Mouse (Mus musculus) kidney, adult 2 months (tissue): ENCODE results near the gene Rpl19. TPM values are rescaled to one million over a fixed set of nuclear protein-coding genes. Genes with fewer than 3 reads are reported as not detected.
A peak's percentile ranks its signal among the peaks of the same experiment; 100 is the strongest.

Experiments used
- DNase-seq: peaks from one replicate; pipeline ENCODE4 v3.0.0; 2021
- H3K27ac ChIP-seq: fragments of 200-500 bp; 2 replicates; pipeline ENCODE4 v1.5.1; 2012; ENCODE audit warnings: low read depth, low read length, control low read depth, inconsistent platforms; ENCODE audit not compliant: insufficient read depth
- H3K27me3 ChIP-seq: fragments of 200-500 bp; replicated peaks from 2 replicates; pipeline ENCODE4 v1.6.1; 2012; ENCODE audit warnings: mild to moderate bottlenecking, moderate library complexity, low read length, inconsistent platforms; ENCODE audit not compliant: control insufficient read depth, insufficient read depth
- H3K36me3 ChIP-seq: fragments of 200-500 bp; 2 replicates; pipeline ENCODE4 v1.6.1; 2012; ENCODE audit warnings: mild to moderate bottlenecking, moderate library complexity, low read length, inconsistent platforms; ENCODE audit not compliant: control insufficient read depth, insufficient read depth
- H3K4me1 ChIP-seq: fragments of 200-500 bp; 2 replicates; pipeline ENCODE4 v1.6.1; 2011; ENCODE audit warnings: low read length; ENCODE audit not compliant: control insufficient read depth, insufficient read depth
- H3K4me3 ChIP-seq: fragments of 200-500 bp; 2 replicates; pipeline ENCODE4 v1.5.1; 2011; ENCODE audit warnings: mild to moderate bottlenecking, low read depth, low read length, control low read depth; ENCODE audit not compliant: insufficient read depth
- CTCF ChIP-seq: fragments of 200-500 bp; conservative IDR thresholded peaks from 2 replicates; pipeline ENCODE4 v1.5.1; 2011; ENCODE audit warnings: low read depth, mild to moderate bottlenecking, control low read depth, low read length, moderate library complexity, mixed read lengths; ENCODE audit not compliant: insufficient read depth, insufficient read length
- POLR2A ChIP-seq: fragments of 200-500 bp; IDR thresholded peaks from one replicate; pipeline ENCODE4 v1.6.1; 2011; ENCODE audit warnings: low read depth, low read length, control low read depth
- WGBS: fragments of 180-500 bp; shearing (Covaris S2); methylation state at CpG from one replicate; pipeline ENCODE4 v1.1.7; 2018; 5-methylcytosine and 5-hydroxymethylcytosine counted together
- polyA plus RNA-seq: library from polyadenylated mRNA; depleted of rRNA; stranded (reverse); fragments of >200 nt; gene quantifications from 2 replicates; pipeline ENCODE4 v1.2.3, GENCODE M21; 2012

The Rpl19 gene
- polyA plus RNA-seq, 1 experiment = 653 TPM

DNA sequence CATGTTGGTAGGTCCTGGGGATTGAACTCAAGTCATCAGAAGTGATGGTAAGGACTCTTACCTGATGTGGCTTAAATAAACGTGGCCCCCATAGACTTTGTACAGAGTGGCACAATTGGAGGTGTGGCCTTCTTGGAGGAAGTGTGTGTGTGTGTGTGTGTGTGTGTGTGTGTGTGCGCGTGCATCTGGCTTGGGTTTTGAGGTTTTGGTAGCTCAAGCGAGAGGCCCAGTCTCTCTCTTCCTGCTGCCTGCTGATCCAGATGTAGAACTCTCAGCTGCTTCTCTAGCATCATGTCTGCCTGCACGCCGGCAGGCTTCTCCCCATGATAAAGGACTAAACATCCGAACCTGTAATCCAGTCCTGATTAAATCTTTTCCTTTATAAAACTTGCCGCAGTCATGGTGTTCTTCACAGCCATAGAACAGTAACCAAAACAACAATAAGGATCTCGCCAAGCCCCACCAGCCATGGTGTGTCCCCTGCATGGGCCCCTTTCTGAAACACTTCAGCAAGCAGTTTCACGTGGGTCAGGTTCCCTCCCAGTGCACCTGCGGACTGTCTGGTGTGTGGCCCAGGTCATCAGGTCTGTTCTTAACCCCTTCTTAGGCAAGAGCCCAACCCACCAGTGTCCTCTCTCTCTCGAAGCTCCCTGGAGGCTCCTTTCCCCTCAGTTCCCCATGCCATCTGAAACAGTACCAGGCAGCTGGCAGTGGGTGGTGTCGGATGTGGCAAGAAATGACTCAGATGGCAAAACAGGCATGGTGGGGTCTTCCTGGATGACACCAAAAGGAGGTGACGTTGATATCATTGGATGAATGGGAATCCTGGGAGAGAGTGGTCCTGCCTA is 23.4 kb downstream of the Rpl19 start:
- no peak for TF ChIP-seq POLR2A
- no peak for TF ChIP-seq CTCF
- WGBS = 67% methylated on average over 14 of the region's 14 CpGs
- no peak for DNase-seq

DNA sequence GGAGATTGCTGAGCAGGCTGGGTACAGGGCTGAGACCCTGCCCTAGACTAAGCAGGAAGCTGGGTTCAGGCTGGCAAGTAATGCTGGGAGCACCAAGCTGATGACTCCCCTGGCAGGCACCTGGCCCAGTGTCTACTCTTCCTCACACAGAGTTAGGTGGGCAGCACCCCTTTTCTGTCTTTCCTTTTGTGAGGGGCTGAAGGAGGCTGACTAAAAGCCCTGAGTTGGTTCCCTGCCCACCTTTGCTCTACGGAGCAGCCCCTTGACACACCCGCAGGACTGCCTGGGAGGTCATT is 24.0 kb downstream of the Rpl19 start:
- DNase-seq = no peak
- no peak overlapping the region for H3K4me3 ChIP-seq
- H3K27me3 ChIP-seq = peaks cover 1% of the 10 kb centered on the region; the same call in 1 of the 2 replicates
- no peaks in the 10 kb centered on the region for H3K36me3 ChIP-seq
- WGBS = 30% methylated on average over 2 of the region's 2 CpGs
- H3K27ac ChIP-seq = no peak overlapping the region
- no peaks in the 10 kb centered on the region for H3K4me1 ChIP-seq
- TF ChIP-seq POLR2A (no peak), CTCF (no peak)

More for the DNA sequence above, 23.4 kb downstream of the Rpl19 start:
- Histone ChIP-seq H3K27me3 (peaks cover 1% of the 10 kb centered on the region; the same call in 1 of the 2 replicates), H3K36me3 (no peaks in the 10 kb centered on the region), H3K27ac (no peak overlapping the region), H3K4me3 (no peak overlapping the region), H3K4me1 (no peaks in the 10 kb centered on the region)

DNA sequence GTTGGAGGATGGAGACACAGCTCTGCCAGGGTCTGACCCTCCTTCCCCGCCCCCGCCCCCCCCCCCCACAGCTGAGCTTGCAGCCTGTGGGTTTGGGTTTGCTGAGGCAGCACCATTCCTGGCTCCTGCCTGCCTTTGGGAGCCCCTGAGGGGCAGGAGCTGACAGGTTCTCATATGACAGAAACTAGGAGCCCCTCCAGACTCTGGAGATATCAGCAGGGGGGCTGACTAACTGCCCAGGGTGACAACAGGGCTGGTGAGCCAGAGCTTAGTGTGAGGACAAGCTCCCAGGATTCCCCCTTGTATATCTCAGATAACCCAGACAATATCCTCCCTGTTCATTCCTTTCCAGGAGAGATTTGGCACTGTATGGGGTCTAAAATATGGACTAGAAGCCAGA is 24.4 kb downstream of the Rpl19 start:
- no peak overlapping the region for H3K27ac ChIP-seq
- H3K36me3 ChIP-seq = no peaks in the 10 kb centered on the region
- H3K27me3 ChIP-seq = peaks cover 1% of the 10 kb centered on the region; the same call in 1 of the 2 replicates
- H3K4me1 ChIP-seq = no peaks in the 10 kb centered on the region
- 22% methylated on average over 2 of the region's 2 CpGs for WGBS
- TF ChIP-seq CTCF (no peak), POLR2A (no peak)
- no peak for DNase-seq
- no peak overlapping the region for H3K4me3 ChIP-seq

DNA sequence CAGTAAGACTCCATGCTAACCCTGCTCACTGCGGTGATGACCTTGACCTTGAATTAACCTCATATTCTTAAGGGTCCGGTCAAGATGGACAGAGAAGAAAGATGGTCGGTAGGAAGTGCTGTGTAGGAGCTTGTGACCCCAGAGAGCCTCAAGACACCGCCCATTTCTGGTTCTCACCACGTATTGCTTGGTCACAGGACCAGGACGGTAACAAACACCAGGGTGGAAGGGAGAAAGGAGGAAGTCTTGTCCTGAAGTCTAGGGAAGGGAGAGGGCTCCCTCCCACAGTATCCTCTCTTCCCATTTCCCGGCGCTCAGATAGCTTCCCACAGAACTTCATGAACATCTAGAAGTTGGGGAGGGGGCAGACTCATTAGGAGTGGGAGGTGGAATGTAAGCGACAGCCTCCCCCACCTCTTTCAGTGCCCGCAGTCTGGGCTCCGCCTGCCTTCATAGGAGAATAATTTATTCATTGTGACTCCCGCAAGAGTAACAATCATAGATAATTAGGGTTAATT is 25.2 kb downstream of the Rpl19 start:
- 12% methylated on average over 12 of the region's 12 CpGs for WGBS
- no peak overlapping the region for H3K4me3 ChIP-seq
- no peak for DNase-seq
- peaks cover 1% of the 10 kb centered on the region; the same call in 1 of the 2 replicates for H3K27me3 ChIP-seq
- no peak for TF ChIP-seq POLR2A
- no peaks in the 10 kb centered on the region for H3K4me1 ChIP-seq
- H3K36me3 ChIP-seq = no peaks in the 10 kb centered on the region
- H3K27ac ChIP-seq = no peak overlapping the region

DNA sequence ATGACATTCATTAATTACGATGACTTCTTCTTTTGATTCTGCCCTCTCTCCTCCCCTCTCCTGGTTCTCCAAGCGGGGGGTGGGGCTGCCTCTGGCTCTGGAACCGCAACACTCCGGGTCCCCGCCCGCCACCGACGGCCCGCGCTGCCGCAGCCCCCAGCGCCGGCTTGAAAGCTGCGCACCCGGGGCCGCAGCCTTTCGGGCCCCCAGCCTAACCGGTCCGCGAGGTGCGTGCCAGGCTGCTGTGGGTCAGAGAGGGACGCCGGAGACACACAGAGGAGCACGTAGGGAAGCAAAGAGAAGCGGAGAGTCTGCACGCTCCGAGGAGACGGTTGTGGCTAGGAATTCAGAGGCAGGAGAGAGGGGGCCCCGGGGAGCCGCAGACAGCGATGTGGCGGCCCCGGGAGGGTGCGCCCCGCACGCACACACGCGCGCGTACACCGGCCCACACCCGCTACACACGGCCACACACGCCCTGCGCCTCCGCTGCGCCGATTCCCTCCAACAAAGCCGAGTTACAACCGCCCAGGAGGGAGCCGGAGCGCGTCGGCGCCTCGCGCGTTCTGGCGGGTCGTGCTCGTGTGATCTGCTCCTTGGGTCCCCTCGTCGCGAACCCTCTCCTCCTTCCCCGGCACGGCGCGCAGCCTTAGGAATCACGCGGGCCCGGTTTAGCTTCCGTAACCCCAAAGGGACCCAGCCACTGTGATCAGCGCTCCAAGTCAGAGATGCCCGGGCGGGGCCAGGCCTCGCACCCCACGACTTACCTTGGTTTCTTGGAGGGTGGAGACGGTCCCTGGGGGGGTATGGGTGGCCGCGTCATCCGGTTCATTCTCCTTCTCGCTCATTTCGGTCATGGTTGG is 25.8 kb downstream of the Rpl19 start:
- Histone ChIP-seq H3K27ac (no peak overlapping the region), H3K27me3 (peaks cover 1% of the 10 kb centered on the region; the same call in 1 of the 2 replicates), H3K4me1 (no peaks in the 10 kb centered on the region), H3K36me3 (no peaks in the 10 kb centered on the region), H3K4me3 (peak overlapping the region; percentile 2; the same call in 1 of the 2 replicates)
- under 1% methylated on average over 83 of the region's 83 CpGs for WGBS
- no peak for TF ChIP-seq POLR2A
- no peak for TF ChIP-seq CTCF
- DNase-seq = no peak

DNA sequence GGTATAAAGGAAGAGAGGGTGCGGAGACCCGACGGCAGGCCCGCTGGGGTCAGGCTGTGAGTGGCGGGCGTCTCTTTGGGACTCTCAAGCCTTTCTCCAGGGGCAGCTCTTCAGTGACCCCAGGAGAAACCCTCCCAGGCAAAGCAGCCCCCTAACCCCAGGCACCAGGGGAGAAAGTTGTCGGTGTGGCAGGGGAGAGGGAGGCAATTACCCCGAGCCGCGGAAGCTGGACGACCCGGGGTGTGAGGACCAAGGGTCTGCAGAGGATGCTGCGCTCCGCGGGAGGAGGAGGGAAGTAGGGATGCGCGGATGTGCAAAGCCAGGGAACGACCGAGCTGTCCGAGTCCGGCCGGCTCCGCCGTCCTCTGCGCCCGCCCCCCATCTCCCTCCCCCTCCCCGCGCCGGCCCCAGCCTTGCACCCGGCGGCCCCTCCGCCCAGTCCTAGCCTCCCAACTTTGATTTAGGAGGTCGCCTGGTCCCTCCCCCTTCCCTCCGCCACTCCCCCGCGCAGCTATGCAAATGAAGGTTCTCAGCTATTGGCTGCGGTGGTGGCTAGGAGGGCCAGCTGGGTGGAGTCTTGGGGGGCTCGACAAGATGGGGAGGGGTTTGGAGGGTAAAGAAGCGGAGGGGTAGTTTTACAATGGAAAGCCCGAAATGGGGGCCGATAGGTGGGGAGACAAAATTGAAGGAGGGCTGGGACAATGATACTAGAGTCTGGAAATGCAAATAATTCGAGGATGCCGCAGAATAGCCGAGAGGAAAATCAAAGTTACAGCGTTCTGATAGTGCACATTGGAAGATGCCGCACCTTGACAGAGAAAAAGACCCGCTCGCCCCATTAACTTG is 26.7 kb downstream of the Rpl19 start, which contains the start of gene Stac2:
Gene Stac2 (minus strand): TSS at position 474 of the 846 bp plus-strand sequence.
- H3K4me3 ChIP-seq = peak within 1 kb of the TSS; percentile 38; the same call in 1 of the 2 replicates
- no peak within 1 kb of the TSS for H3K27ac ChIP-seq
- no peaks in the 10 kb centered on the region for H3K4me1 ChIP-seq
- H3K27me3 ChIP-seq = peaks cover 1% of the 10 kb centered on the region; the same call in 1 of the 2 replicates
- TF ChIP-seq CTCF (no peak), POLR2A (no peak)
- WGBS = 4% methylated on average over 42 of the region's 48 CpGs
- H3K36me3 ChIP-seq = no peaks in the 10 kb centered on the region
- peak; percentile 77 for DNase-seq
